Mouse (Mus musculus) forebrain, embryonic 11.5 days (tissue): ENCODE measurements around the gene Cbln1. TPM values are rescaled to one million over a fixed set of nuclear protein-coding genes. Genes with fewer than 3 reads are reported as not detected.

ENCODE experiments used
- ATAC-seq: fragments of 200-750 bp; cut with Nextera tagmentation; replicated peaks from 2 replicates; pipeline ENCODE4 v1.8.0; 2017; ENCODE audit warnings: moderate TSS enrichment; ENCODE audit not compliant: low FRiP score
- DNase-seq: peaks from one replicate; pipeline ENCODE4 v3.0.0-alpha.2; 2017; ENCODE audit warnings: low spot score
- H3K27ac ChIP-seq: fragments of 300-500 bp; sonication (generic); 2 replicates; pipeline ENCODE4 v1.5.1; 2014; ENCODE audit warnings: low read depth, low read length
- H3K27me3 ChIP-seq: fragments of 300-500 bp; sonication (generic); 2 replicates; pipeline ENCODE4 v1.6.1; 2014; ENCODE audit warnings: mild to moderate bottlenecking, low read length, mixed read lengths; ENCODE audit not compliant: control insufficient read depth, insufficient read depth
- H3K36me3 ChIP-seq: fragments of 300-500 bp; sonication (generic); 2 replicates; pipeline ENCODE4 v1.6.1; 2014; ENCODE audit warnings: mild to moderate bottlenecking, low read length, moderate library complexity, mixed read lengths; ENCODE audit not compliant: control insufficient read depth, insufficient read depth
- H3K4me1 ChIP-seq: fragments of 300-500 bp; sonication (generic); replicated peaks from 2 replicates; pipeline ENCODE4 v1.6.1; 2014; ENCODE audit warnings: low read length, mixed read lengths; ENCODE audit not compliant: control insufficient read depth, insufficient read depth
- H3K4me2 ChIP-seq: fragments of 300-500 bp; sonication (generic); 2 replicates; pipeline ENCODE4 v1.6.1; 2014; ENCODE audit warnings: low read depth, mild to moderate bottlenecking, low read length, moderate library complexity, mixed read lengths; ENCODE audit not compliant: severe bottlenecking
- H3K4me3 ChIP-seq: fragments of 300-500 bp; sonication (generic); 2 replicates; pipeline ENCODE4 v1.5.1; 2014; ENCODE audit warnings: low read depth, low read length
- H3K9ac ChIP-seq: fragments of 300-500 bp; sonication (generic); 2 replicates; pipeline ENCODE4 v1.6.1; 2014; ENCODE audit warnings: low read length
- H3K9me3 ChIP-seq: fragments of 300-500 bp; sonication (generic); 2 replicates; pipeline ENCODE4 v1.6.1; 2016; ENCODE audit warnings: low read length, mixed read lengths; ENCODE audit not compliant: control insufficient read depth
- WGBS: fragments of 180-500 bp; shearing (Covaris S2); extraction: QIAGEN DNeasy Blood & Tissue Kit; methylation state at CpG from one replicate; pipeline ENCODE4 v1.1.7; 2014; 5-methylcytosine and 5-hydroxymethylcytosine counted together
- polyA plus RNA-seq: library from polyadenylated mRNA; unstranded; fragments of >200 nt; fragmentation: Nextera tagmentation; extraction: Ambion mirVana; gene quantifications from 2 replicates; pipeline ENCODE4 v1.2.1, GENCODE M21; 2014

The Cbln1 gene
- polyA plus RNA-seq, 1 experiment from 2014 or later: 9.9 TPM

- H3K27ac ChIP-seq: no peak overlapping the region
- no peak for ATAC-seq
- H3K9ac ChIP-seq: no peak overlapping the region
- H3K4me1 ChIP-seq: peaks cover 15% of the 10 kb centered on the region; the same call in 1 of the 2 replicates
- H3K9me3 ChIP-seq: no peaks in the 10 kb centered on the region
- no peak overlapping the region for H3K4me3 ChIP-seq
- WGBS: 19% methylated on average over 3 of the region's 3 CpGs
- H3K4me2 ChIP-seq: no peak overlapping the region
- no peaks in the 10 kb centered on the region for H3K36me3 ChIP-seq
- peaks cover 43% of the 10 kb centered on the region for H3K27me3 ChIP-seq
- DNase-seq: no peak
Observed at GRCm38 (mm10) chr8:87467906-87468305, 4.5 kb downstream of the Cbln1 start.

- Histone ChIP-seq H3K36me3 (no peaks in the 10 kb centered on the region), H3K27ac (no peak overlapping the region), H3K4me1 (peaks cover 15% of the 10 kb centered on the region; the same call in 1 of the 2 replicates), H3K9me3 (no peaks in the 10 kb centered on the region), H3K27me3 (peaks cover 43% of the 10 kb centered on the region), H3K4me3 (no peak overlapping the region), H3K4me2 (no peak overlapping the region), H3K9ac (no peak overlapping the region)
- no peak for ATAC-seq
- DNase-seq: no peak
- 91% methylated on average over 1 of the region's 1 CpGs for WGBS
Observed at GRCm38 (mm10) chr8:87466936-87467602, 5.3 kb downstream of the Cbln1 start.

- H3K9me3 ChIP-seq: no peaks in the 10 kb centered on the region
- no peak for ATAC-seq
Observed at GRCm38 (mm10) chr8:87466335-87466734, 6.1 kb downstream of the Cbln1 start.

GRCm38 (mm10) chr8:87464446-87464845, 8.0 kb downstream of the Cbln1 start:
- DNase-seq (no peak), ATAC-seq (no peak)
- H3K4me1 ChIP-seq: 0 out of 2 replicates have a peak, but pooled peaks cover 4% of the 10 kb centered on the region
- no peak overlapping the region for H3K4me3 ChIP-seq
- 82% methylated on average over 3 of the region's 3 CpGs for WGBS
- H3K4me2 ChIP-seq: no peak overlapping the region
- no peak overlapping the region for H3K27ac ChIP-seq
- no peaks in the 10 kb centered on the region for H3K9me3 ChIP-seq
- H3K9ac ChIP-seq: no peak overlapping the region
- H3K36me3 ChIP-seq: no peaks in the 10 kb centered on the region
- H3K27me3 ChIP-seq: peaks cover 23% of the 10 kb centered on the region

More at GRCm38 (mm10) chr8:87466335-87466734, 6.1 kb downstream of the Cbln1 start:
- no peak overlapping the region for H3K27ac ChIP-seq
- peaks cover 36% of the 10 kb centered on the region for H3K27me3 ChIP-seq
- H3K36me3 ChIP-seq: no peaks in the 10 kb centered on the region
- no peak overlapping the region for H3K4me3 ChIP-seq
- H3K4me2 ChIP-seq: no peak overlapping the region
- WGBS: 45% methylated on average over 6 of the region's 6 CpGs
- DNase-seq: no peak
- no peak overlapping the region for H3K9ac ChIP-seq
- peaks cover 15% of the 10 kb centered on the region; the same call in 1 of the 2 replicates for H3K4me1 ChIP-seq

GRCm38 (mm10) chr8:87461801-87462200, 10.6 kb downstream of the Cbln1 start:
- Histone ChIP-seq H3K4me2 (no peak overlapping the region), H3K4me3 (no peak overlapping the region), H3K27ac (no peak overlapping the region), H3K27me3 (peaks cover 5% of the 10 kb centered on the region; the same call in 1 of the 2 replicates), H3K9me3 (no peaks in the 10 kb centered on the region), H3K4me1 (no peaks in the 10 kb centered on the region), H3K36me3 (no peaks in the 10 kb centered on the region), H3K9ac (no peak overlapping the region)
- 42% methylated on average over 5 of the region's 5 CpGs for WGBS
- DNase-seq (no peak), ATAC-seq (no peak)

- H3K27ac ChIP-seq: no peak overlapping the region
- no peak for ATAC-seq
- no peak overlapping the region for H3K4me2 ChIP-seq
- no peak overlapping the region for H3K4me3 ChIP-seq
- no peak for DNase-seq
- H3K27me3 ChIP-seq: no peaks in the 10 kb centered on the region
- H3K9ac ChIP-seq: no peak overlapping the region
- H3K9me3 ChIP-seq: no peaks in the 10 kb centered on the region
- no peaks in the 10 kb centered on the region for H3K36me3 ChIP-seq
- no peaks in the 10 kb centered on the region for H3K4me1 ChIP-seq
- WGBS: 84% methylated on average over 4 of the region's 4 CpGs
Observed at GRCm38 (mm10) chr8:87456949-87457348, 15.5 kb downstream of the Cbln1 start.

- no peaks in the 10 kb centered on the region for H3K4me1 ChIP-seq
- no peak for DNase-seq
- no peak overlapping the region for H3K4me3 ChIP-seq
- H3K27me3 ChIP-seq: no peaks in the 10 kb centered on the region
- no peak overlapping the region for H3K9ac ChIP-seq
- WGBS: 89% methylated on average over 4 of the region's 4 CpGs
- no peak overlapping the region for H3K27ac ChIP-seq
- H3K4me2 ChIP-seq: no peak overlapping the region
- no peaks in the 10 kb centered on the region for H3K36me3 ChIP-seq
- no peak for ATAC-seq
- H3K9me3 ChIP-seq: no peaks in the 10 kb centered on the region
Observed at GRCm38 (mm10) chr8:87452815-87453214, 19.6 kb downstream of the Cbln1 start.

GRCm38 (mm10) chr8:87451737-87452136, 20.7 kb downstream of the Cbln1 start:
- no peak for ATAC-seq

GRCm38 (mm10) chr8:87434592-87434991, 37.8 kb downstream of the Cbln1 start:
- H3K27ac ChIP-seq: no peak overlapping the region
- H3K4me2 ChIP-seq: no peak overlapping the region
- no peak overlapping the region for H3K9ac ChIP-seq
- WGBS: 82% methylated on average over 3 of the region's 3 CpGs
- no peaks in the 10 kb centered on the region for H3K27me3 ChIP-seq
- H3K36me3 ChIP-seq: no peaks in the 10 kb centered on the region
- no peaks in the 10 kb centered on the region for H3K9me3 ChIP-seq
- no peaks in the 10 kb centered on the region for H3K4me1 ChIP-seq
- DNase-seq (no peak), ATAC-seq (no peak)
- no peak overlapping the region for H3K4me3 ChIP-seq

More at GRCm38 (mm10) chr8:87451737-87452136, 20.7 kb downstream of the Cbln1 start:
- Histone ChIP-seq H3K27me3 (no peaks in the 10 kb centered on the region), H3K4me1 (no peaks in the 10 kb centered on the region), H3K9ac (no peak overlapping the region), H3K27ac (no peak overlapping the region), H3K36me3 (no peaks in the 10 kb centered on the region), H3K4me3 (no peak overlapping the region), H3K4me2 (no peak overlapping the region), H3K9me3 (no peaks in the 10 kb centered on the region)
- no peak for DNase-seq
- WGBS: 78% methylated on average over 2 of the region's 2 CpGs
